ENCODE assay signal across 23 mouse cellular contexts in the genomic region with DNA sequence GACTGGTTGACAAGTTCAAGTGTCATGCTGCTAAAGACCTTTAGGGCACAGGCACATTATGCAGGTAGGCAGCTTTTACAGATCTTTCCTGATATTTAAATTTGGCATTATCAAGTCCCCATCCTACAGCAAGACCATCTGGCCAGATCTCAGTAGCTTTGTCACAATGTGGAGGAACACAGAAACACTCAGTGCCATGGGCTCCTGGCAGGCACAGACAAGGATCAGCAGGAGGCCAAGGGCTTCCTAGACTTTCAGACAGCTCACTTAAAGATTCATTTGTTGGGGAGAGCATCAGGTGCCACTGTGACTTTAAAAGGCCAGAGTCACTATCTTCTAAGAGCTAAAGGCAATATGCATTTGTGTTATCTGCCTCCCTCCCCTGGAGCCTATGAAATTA.
DNase-seq lines count a peak whose midpoint lies in the region; ATAC-seq lines count a peak whose summit lies in the region.
"Had no signal": no experiment of that assay in that cellular context is flagged by ENCODE, and none has a peak within 500 bp of the region (broad histone marks: within the 10 kb centered on the region; RNA-seq: fewer than 3 reads in every experiment).

No protein-coding gene starts in this region.

- ATAC-seq in midbrain, embryonic 13.5 days, result no peak
- ATAC-seq: forebrain, embryonic 14.5 days; hindbrain, embryonic 16.5 days; inflammation-experienced regulatory T-cells, adult 6 months; intestine, postnatal 0 days had no signal

- H3K36me3 ChIP-seq in midbrain, embryonic 13.5 days, result no peaks in the 10 kb centered on the region
- H3K36me3 ChIP-seq: embryonic facial prominence, embryonic 15.5 days; forebrain, embryonic 10.5 days; heart, embryonic 10.5 days; hindbrain, embryonic 12.5 days had no signal

- H3K4me3 ChIP-seq in midbrain, embryonic 13.5 days (replicated peaks), result no peak overlapping the region
- H3K4me3 ChIP-seq: embryonic facial prominence, embryonic 15.5 days; erythroblast, embryonic 14.5 days; forebrain, embryonic 10.5 days; heart, embryonic 10.5 days; hindbrain, embryonic 12.5 days had no signal

- H3K9me3 ChIP-seq in midbrain, embryonic 13.5 days, result no peaks in the 10 kb centered on the region
- H3K9me3 ChIP-seq: embryonic facial prominence, embryonic 15.5 days; forebrain, embryonic 10.5 days; heart, embryonic 10.5 days; hindbrain, embryonic 12.5 days had no signal

- H3K4me1 ChIP-seq in midbrain, embryonic 13.5 days (replicated peaks), result peaks cover 51% of the 10 kb centered on the region

- H3K27me3 ChIP-seq in midbrain, embryonic 13.5 days, result no peaks in the 10 kb centered on the region
- H3K27me3 ChIP-seq: embryonic facial prominence, embryonic 15.5 days; hindbrain, embryonic 12.5 days had no signal

- H3K9ac ChIP-seq in midbrain, embryonic 13.5 days (replicated peaks), result no peak overlapping the region
- H3K9ac ChIP-seq: embryonic facial prominence, embryonic 15.5 days; hindbrain, embryonic 12.5 days had no signal

- no peak overlapping the region for H3K4me2 ChIP-seq in midbrain, embryonic 13.5 days (replicated peaks)
- H3K4me2 ChIP-seq: embryonic facial prominence, embryonic 15.5 days; hindbrain, embryonic 12.5 days had no signal

- no peak overlapping the region for H3K27ac ChIP-seq in midbrain, embryonic 13.5 days
- H3K27ac ChIP-seq: embryonic facial prominence, embryonic 15.5 days; forebrain, embryonic 10.5 days; heart, embryonic 10.5 days; hindbrain, embryonic 12.5 days had no signal

- DNase-seq in cerebellum, adult 11 months, result peak; percentile 58
- DNase-seq in cerebellum, adult 18-20 months, result peak; percentile 68 to 82
- DNase-seq in cerebellum, adult 9-11 months, result peak; percentile 82
- DNase-seq in cerebellum, postnatal 36 days, result peak; percentile 59 to 71
- DNase-seq in natural killer cell, adult 2 months (ENCODE audit: low spot score in 2 of 2), result no peak
- no peak for DNase-seq in kidney, postnatal 14 days
- DNase-seq: adrenal gland, adult 2 months; adrenal gland, postnatal 25 days; embryo, embryonic 11 days; gastrocnemius, postnatal 10 days; heart, adult 18-20 months; heart, postnatal 10 days; heart, postnatal 4 days had no signal

Comparison
In these comparisons a context has a peak if more than half of its experiments do, and no peak if none do; other contexts are left out.
1. DNase-seq: peak in cerebellum, adult 11 months (single experiment), cerebellum, adult 18-20 months (2 of 2), cerebellum, adult 9-11 months (single experiment) and cerebellum, postnatal 36 days (2 of 2); none in natural killer cell, adult 2 months (0 of 2) and kidney, postnatal 14 days (single experiment).